Mouse (Mus musculus) cerebellum, adult 2 months (tissue): ENCODE results near the gene Ino80b.

Experiments used
- CTCF ChIP-seq: fragments of 200-500 bp; IDR thresholded peaks from 2 replicates; pipeline ENCODE4 v1.5.1; 2011; ENCODE audit warnings: low read depth, mild to moderate bottlenecking, control low read depth, low read length, moderate library complexity, borderline replicate concordance; ENCODE audit not compliant: insufficient read depth
- POLR2A ChIP-seq: fragments of 200-500 bp; IDR thresholded peaks from 2 replicates; pipeline ENCODE4 v1.6.1; 2011; ENCODE audit warnings: low read length, control low read depth, borderline replicate concordance; ENCODE audit not compliant: insufficient read depth

DNA sequence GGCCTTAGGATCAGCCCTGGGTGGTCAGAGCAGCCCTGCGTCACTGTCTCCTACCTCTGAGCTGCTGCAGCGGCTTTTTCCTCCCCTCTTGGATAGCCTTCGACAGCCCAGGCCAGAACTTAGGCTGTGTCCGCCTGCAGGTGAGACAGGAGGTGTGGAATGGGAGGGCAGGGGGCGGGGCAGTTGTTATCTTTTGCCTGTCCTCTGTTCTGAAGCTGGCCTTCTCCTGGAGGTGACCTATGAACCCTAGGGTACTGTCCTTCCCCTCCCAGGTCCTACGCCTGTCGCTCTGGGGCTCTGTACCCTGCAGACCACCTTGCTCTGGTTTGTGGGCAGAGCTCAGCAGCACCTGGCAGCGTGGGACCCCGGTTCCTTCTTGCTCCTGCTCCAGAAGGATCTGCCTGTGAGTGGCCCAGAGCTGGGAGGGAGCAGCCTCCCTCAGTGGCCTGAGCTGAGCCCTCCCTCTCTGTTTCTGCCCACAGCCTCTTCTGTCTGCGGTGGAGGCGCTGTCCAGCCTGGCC, 22.0 kb downstream of the Ino80b start:
- no peak for TF ChIP-seq POLR2A
- no peak for TF ChIP-seq CTCF
